Mouse (Mus musculus) MEL (cell line): ENCODE measurements around the gene Vstm5.

Experiments
- BHLHE40 ChIP-seq: IDR thresholded peaks from 2 replicates; pipeline ENCODE4 v1.6.1; 2012; ENCODE audit warnings: low read depth, mild to moderate bottlenecking, inconsistent platforms, low read length, improper control_type of control experiment, borderline replicate concordance
- CTCF ChIP-seq, 3 experiments: IDR thresholded peaks in 2 of 3; conservative IDR thresholded peaks in 1 of 3; 2 replicates each; pipeline ENCODE4 v1.5.1; 2011 to 2012; ENCODE audit warnings: low read length in 3 of 3, low read depth in 2 of 3, mild to moderate bottlenecking in 2 of 3, improper control_type of control experiment in 1 of 3, inconsistent platforms in 1 of 3, mixed read lengths in 1 of 3, moderate library complexity in 1 of 3; ENCODE audit not compliant: control insufficient read depth in 1 of 3, insufficient read depth in 1 of 3, poor library complexity in 1 of 3, severe bottlenecking in 1 of 3
- ELF1 ChIP-seq: IDR thresholded peaks from 2 replicates; pipeline ENCODE4 v1.6.1; 2014; ENCODE audit warnings: low read depth, mild to moderate bottlenecking, inconsistent platforms, low read length, improper control_type of control experiment, moderate library complexity
- EP300 ChIP-seq, 2 experiments: IDR thresholded peaks; 2 replicates each; pipeline ENCODE4 v1.6.1; 2011; ENCODE audit warnings: improper control_type of control experiment in 2 of 2, low read length in 2 of 2, low read depth in 1 of 2, mild to moderate bottlenecking in 1 of 2
- MAFK ChIP-seq: IDR thresholded peaks from 2 replicates; pipeline ENCODE4 v1.6.1; 2011; ENCODE audit warnings: low read depth, mild to moderate bottlenecking, low read length, improper control_type of control experiment, borderline replicate concordance
- MAX ChIP-seq: IDR thresholded peaks from 2 replicates; pipeline ENCODE4 v1.6.1; 2011; ENCODE audit warnings: low read length, improper control_type of control experiment
- MXI1 ChIP-seq: IDR thresholded peaks from 2 replicates; pipeline ENCODE4 v1.6.1; 2011; ENCODE audit warnings: mild to moderate bottlenecking, low read depth, low read length, improper control_type of control experiment
- POLR2A ChIP-seq, 2 experiments: IDR thresholded peaks; 2 replicates each; pipeline ENCODE4 v1.6.1; 2011 to 2012; ENCODE audit warnings: low read length in 2 of 2, mild to moderate bottlenecking in 2 of 2, control low read depth in 1 of 2, improper control_type of control experiment in 1 of 2, low read depth in 1 of 2, moderate library complexity in 1 of 2; ENCODE audit not compliant: control insufficient read depth in 1 of 2, insufficient read depth in 1 of 2, poor library complexity in 1 of 2
- TBP ChIP-seq: IDR thresholded peaks from 2 replicates; pipeline ENCODE4 v1.8.0; 2011; ENCODE audit warnings: low read depth, low read length, improper control_type of control experiment
- ZC3H11A ChIP-seq: IDR thresholded peaks from 2 replicates; pipeline ENCODE4 v1.6.1; 2012; ENCODE audit warnings: low read depth, mild to moderate bottlenecking, inconsistent platforms, low read length, improper control_type of control experiment
- ZKSCAN1 ChIP-seq: IDR thresholded peaks from 2 replicates; pipeline ENCODE4 v1.6.1; 2012; ENCODE audit warnings: low read depth, mild to moderate bottlenecking, inconsistent platforms, low read length, improper control_type of control experiment, moderate library complexity

DNA sequence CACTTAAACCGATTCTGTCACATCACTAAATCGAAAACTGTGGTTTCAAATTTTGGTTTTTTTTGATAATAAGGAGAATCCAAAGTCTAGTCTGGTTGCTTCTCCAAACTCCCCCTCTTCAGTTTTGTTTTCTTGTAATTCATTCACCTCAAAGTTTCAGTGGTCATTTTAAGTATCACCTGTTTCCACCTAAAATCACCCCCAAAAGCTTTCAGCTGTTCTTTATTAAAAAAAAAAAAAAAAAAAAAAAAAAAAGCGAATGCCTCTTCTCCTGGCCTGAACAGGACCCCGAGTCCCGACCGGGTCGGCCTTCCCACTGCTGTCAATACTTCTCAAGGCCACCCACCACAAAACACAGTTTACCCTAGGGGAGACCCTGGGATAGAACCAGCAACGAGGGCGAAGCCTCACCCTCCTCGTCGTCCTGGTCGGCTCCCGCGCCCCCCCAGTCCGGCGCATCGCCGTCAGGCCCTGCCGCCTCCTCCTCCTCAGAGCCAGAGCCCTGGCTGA lies 40.3 kb downstream of the Vstm5 start:
- no peak for TF ChIP-seq MAFK
- TF ChIP-seq CTCF (IDR thresholded peaks at IDR 0.05 in 2 of 3, conservative IDR thresholded peaks at IDR 0.05 in 1 of 3; ENCODE audit: control insufficient read depth in 1 of 3, insufficient read depth in 1 of 3, low read depth in 2 of 3, low read length in 3 of 3, poor library complexity in 1 of 3, severe bottlenecking in 1 of 3) = no peak
- TF ChIP-seq MAX = no peak
- peak; percentile 38; the same call in 1 of the 2 replicates for TF ChIP-seq BHLHE40
- no peak for TF ChIP-seq ELF1
- no peak for TF ChIP-seq MXI1
- TF ChIP-seq TBP = no peak
- TF ChIP-seq POLR2A (IDR thresholded peaks at IDR 0.05; ENCODE audit: control insufficient read depth in 1 of 2, insufficient read depth in 1 of 2, low read depth in 1 of 2, low read length in 2 of 2, poor library complexity in 1 of 2) = no peak
- no peak for TF ChIP-seq ZC3H11A
- TF ChIP-seq EP300 (IDR thresholded peaks at IDR 0.05; ENCODE audit: low read depth in 1 of 2, low read length in 2 of 2) = no peak
- no peak for TF ChIP-seq ZKSCAN1
